Mouse (Mus musculus): ENCODE results near the gene Nckap5. TPM values are rescaled to one million over a fixed set of nuclear protein-coding genes. Genes with fewer than 3 reads are reported as not detected.

Gene Nckap5
- polyA plus RNA-seq, 1 experiment, result not detected

DNA sequence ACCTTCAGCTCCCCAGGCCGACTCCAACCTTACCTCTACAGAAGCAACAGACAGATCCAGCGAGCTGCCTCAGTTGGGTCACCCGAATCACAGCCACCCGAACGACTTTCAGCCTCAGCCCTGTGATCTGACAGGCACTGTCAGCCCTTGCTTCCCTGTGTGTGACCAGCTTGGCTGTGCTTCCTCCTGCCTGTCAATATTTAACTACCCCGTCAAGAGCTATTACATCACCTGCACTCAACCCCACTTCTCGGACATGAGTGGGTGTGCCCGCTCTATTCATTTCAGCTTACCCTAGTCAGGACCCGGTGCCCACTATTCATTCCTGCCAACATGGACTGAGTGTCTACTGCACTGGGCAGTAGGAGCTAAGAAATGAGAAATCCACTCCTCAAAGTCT, 226.0 kb downstream of the Nckap5 start:
- no peak for TF ChIP-seq MYOG (IDR thresholded peaks at IDR 0.05; ENCODE audit: control insufficient read depth, extremely low read depth, insufficient read length)
- TF ChIP-seq FOSL1 (IDR thresholded peaks at IDR 0.05; ENCODE audit: insufficient read depth, low read length, poor library complexity, severe bottlenecking), result no peak
- TF ChIP-seq CTCF (IDR thresholded peaks at IDR 0.05; ENCODE audit: control insufficient read depth, insufficient read depth, insufficient read length), result no peak
- TF ChIP-seq MYOD1 (IDR thresholded peaks at IDR 0.05; ENCODE audit: control insufficient read depth, insufficient read length, low read depth), result no peak
- TF ChIP-seq CEBPB (IDR thresholded peaks at IDR 0.05; ENCODE audit: low read depth), result no peak
- no peak for TF ChIP-seq MAX (IDR thresholded peaks at IDR 0.05)
- no peak for TF ChIP-seq USF1 (IDR thresholded peaks at IDR 0.05; ENCODE audit: low read depth)
- no peaks in the 10 kb centered on the region for H3K27me3 ChIP-seq (ENCODE audit: control insufficient read depth, insufficient read depth, insufficient read length)
- no peaks in the 10 kb centered on the region for H3K36me3 ChIP-seq (ENCODE audit: control insufficient read depth, insufficient read depth)
- no peak overlapping the region for H3K4me3 ChIP-seq (ENCODE audit: insufficient read depth, poor library complexity, severe bottlenecking)
- no peak overlapping the region for H3ac ChIP-seq (ENCODE audit: control insufficient read depth, insufficient read length, low read depth)
- H3K79me3 ChIP-seq (ENCODE audit: low read depth), result no peaks in the 10 kb centered on the region
- no peaks in the 10 kb centered on the region for H3K79me2 ChIP-seq (ENCODE audit: control insufficient read depth, insufficient read depth)

DNA sequence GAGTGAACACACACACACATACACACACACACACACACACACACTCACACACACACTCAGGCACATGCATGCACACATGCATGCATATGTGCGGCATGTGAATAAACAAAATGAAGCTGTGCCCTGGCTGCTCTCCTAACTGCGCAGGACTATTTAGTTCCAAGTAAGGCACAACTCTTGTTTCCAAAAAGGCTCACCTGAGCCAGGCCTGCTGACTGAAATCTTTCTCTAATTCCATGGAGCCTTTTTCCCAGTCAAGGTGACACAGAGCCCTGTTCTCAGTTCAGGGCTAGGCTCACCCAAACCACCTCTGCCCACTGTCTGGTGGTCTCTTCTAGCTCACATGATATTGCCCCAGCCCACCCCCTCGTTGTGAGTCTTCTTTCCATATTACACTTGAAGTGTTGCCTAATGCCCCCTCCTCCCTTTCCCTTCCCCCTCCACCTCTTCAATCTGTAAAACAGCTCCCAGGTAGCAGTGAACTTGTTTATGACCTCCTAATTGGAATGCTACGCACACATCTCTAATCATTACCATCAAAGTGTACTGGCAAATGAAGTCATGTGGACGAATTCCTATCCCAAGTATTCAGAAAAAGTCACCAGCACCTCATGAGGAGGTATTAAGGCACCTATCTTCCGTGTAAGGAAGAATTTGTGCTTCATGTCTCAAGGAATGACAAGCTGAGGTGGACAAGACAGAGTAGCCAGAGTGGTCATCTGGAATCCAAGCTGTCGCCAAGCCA, 226.7 kb downstream of the Nckap5 start:
- Histone ChIP-seq H3K79me2 (ENCODE audit: control insufficient read depth, insufficient read depth) (no peaks in the 10 kb centered on the region), H3K27me3 (ENCODE audit: control insufficient read depth, insufficient read depth, insufficient read length) (no peaks in the 10 kb centered on the region), H3K79me3 (ENCODE audit: low read depth) (no peaks in the 10 kb centered on the region), H3K4me3 (ENCODE audit: insufficient read depth, poor library complexity, severe bottlenecking) (no peak overlapping the region), H3K36me3 (ENCODE audit: control insufficient read depth, insufficient read depth) (no peaks in the 10 kb centered on the region), H3ac (ENCODE audit: control insufficient read depth, insufficient read length, low read depth) (no peak overlapping the region)
- TF ChIP-seq CTCF (IDR thresholded peaks at IDR 0.05; ENCODE audit: control insufficient read depth, insufficient read depth, insufficient read length) (no peak), MAX (IDR thresholded peaks at IDR 0.05) (no peak), CEBPB (IDR thresholded peaks at IDR 0.05; ENCODE audit: low read depth) (no peak), FOSL1 (IDR thresholded peaks at IDR 0.05; ENCODE audit: insufficient read depth, low read length, poor library complexity, severe bottlenecking) (no peak), MYOD1 (IDR thresholded peaks at IDR 0.05; ENCODE audit: control insufficient read depth, insufficient read length, low read depth) (no peak), USF1 (IDR thresholded peaks at IDR 0.05; ENCODE audit: low read depth) (no peak), MYOG (IDR thresholded peaks at IDR 0.05; ENCODE audit: control insufficient read depth, extremely low read depth, insufficient read length) (no peak)

DNA sequence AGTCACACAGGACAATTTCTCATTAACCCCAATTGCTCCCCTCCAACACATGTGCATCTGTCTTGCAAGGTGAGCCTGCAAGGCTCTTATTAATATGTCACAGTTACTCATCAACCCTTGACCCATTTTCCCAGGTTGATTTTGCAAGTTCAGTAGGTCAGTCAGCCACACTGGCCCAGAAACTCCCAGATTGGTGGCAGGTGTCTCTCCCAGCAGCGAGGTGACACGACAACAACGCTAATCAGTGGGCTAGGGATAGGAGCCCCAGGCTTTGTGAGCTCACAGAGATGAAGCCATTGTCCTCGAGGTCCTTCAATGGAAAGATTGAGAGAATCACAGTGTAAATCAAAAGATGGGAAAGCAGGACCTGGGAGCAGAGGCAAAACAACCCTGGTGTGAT, 230.0 kb downstream of the Nckap5 start:
- H3K27me3 ChIP-seq (ENCODE audit: control insufficient read depth, insufficient read depth, insufficient read length), result no peaks in the 10 kb centered on the region
- TF ChIP-seq CEBPB (IDR thresholded peaks at IDR 0.05; ENCODE audit: low read depth), result no peak
- TF ChIP-seq CTCF (IDR thresholded peaks at IDR 0.05; ENCODE audit: control insufficient read depth, insufficient read depth, insufficient read length), result no peak
- TF ChIP-seq USF1 (IDR thresholded peaks at IDR 0.05; ENCODE audit: low read depth), result no peak
- TF ChIP-seq MAX (IDR thresholded peaks at IDR 0.05), result no peak
- no peak for TF ChIP-seq FOSL1 (IDR thresholded peaks at IDR 0.05; ENCODE audit: insufficient read depth, low read length, poor library complexity, severe bottlenecking)
- no peaks in the 10 kb centered on the region for H3K36me3 ChIP-seq (ENCODE audit: control insufficient read depth, insufficient read depth)
- H3K79me2 ChIP-seq (ENCODE audit: control insufficient read depth, insufficient read depth), result no peaks in the 10 kb centered on the region
- no peak overlapping the region for H3K4me3 ChIP-seq (ENCODE audit: insufficient read depth, poor library complexity, severe bottlenecking)
- no peaks in the 10 kb centered on the region for H3K79me3 ChIP-seq (ENCODE audit: low read depth)
- no peak overlapping the region for H3ac ChIP-seq (ENCODE audit: control insufficient read depth, insufficient read length, low read depth)

DNA sequence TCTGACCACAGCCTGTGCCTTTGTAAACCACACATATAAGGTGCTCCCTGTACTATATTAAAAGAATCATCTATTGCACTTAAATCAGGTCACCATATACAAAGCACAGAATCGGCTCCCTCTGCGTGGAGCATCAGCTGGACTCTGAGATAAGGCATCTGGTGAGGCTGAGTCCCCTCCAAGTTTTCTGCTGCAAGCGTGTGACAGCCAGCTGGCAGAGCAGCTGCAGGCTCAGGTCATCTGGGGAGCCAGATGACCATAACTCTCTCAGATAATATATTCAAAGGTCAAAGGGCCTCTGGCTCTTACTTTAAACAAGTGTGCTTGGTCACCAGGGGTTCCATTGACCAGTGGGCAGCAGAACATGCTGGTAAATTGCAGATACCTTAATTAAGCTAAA, 233.2 kb downstream of the Nckap5 start:
- no peaks in the 10 kb centered on the region for H3K79me3 ChIP-seq (ENCODE audit: low read depth)
- H3K27me3 ChIP-seq (ENCODE audit: control insufficient read depth, insufficient read depth, insufficient read length), result no peaks in the 10 kb centered on the region
- H3K79me2 ChIP-seq (ENCODE audit: control insufficient read depth, insufficient read depth), result no peaks in the 10 kb centered on the region
- TF ChIP-seq USF1 (IDR thresholded peaks at IDR 0.05; ENCODE audit: low read depth), result no peak
- no peak for TF ChIP-seq MYOD1 (IDR thresholded peaks at IDR 0.05; ENCODE audit: control insufficient read depth, insufficient read length, low read depth)
- TF ChIP-seq CEBPB (IDR thresholded peaks at IDR 0.05; ENCODE audit: low read depth), result no peak
- no peak for TF ChIP-seq FOSL1 (IDR thresholded peaks at IDR 0.05; ENCODE audit: insufficient read depth, low read length, poor library complexity, severe bottlenecking)
- no peak for TF ChIP-seq CTCF (IDR thresholded peaks at IDR 0.05; ENCODE audit: control insufficient read depth, insufficient read depth, insufficient read length)
- TF ChIP-seq MYOG (IDR thresholded peaks at IDR 0.05; ENCODE audit: control insufficient read depth, extremely low read depth, insufficient read length), result no peak
- no peak for TF ChIP-seq MAX (IDR thresholded peaks at IDR 0.05)
- H3ac ChIP-seq (ENCODE audit: control insufficient read depth, insufficient read length, low read depth), result no peak overlapping the region
- no peak overlapping the region for H3K4me3 ChIP-seq (ENCODE audit: insufficient read depth, poor library complexity, severe bottlenecking)
- H3K36me3 ChIP-seq (ENCODE audit: control insufficient read depth, insufficient read depth), result no peaks in the 10 kb centered on the region

DNA sequence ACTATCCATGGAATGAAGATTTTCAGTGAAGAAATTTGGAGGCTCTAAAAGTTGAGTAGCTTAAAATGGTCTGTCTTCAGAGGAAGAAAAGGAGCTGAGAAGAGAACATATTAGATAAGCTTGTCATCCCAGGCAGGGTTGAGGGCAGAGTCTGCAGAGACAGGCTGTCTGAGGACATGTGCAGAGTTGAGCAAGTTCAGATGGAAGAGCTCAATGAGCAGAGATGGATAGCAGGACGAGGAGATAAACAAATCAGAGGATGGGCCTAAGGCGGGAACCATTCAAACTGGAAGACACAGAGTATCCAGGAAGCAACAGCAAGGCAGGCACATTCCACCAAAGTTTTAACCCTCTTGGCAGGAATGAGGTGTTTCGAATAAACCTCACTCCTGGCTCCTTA, 235.8 kb downstream of the Nckap5 start:
- Histone ChIP-seq H3K27me3 (ENCODE audit: control insufficient read depth, insufficient read depth, insufficient read length) (no peaks in the 10 kb centered on the region), H3K4me3 (ENCODE audit: insufficient read depth, poor library complexity, severe bottlenecking) (no peak overlapping the region), H3ac (ENCODE audit: control insufficient read depth, insufficient read length, low read depth) (no peak overlapping the region), H3K79me2 (ENCODE audit: control insufficient read depth, insufficient read depth) (no peaks in the 10 kb centered on the region), H3K36me3 (ENCODE audit: control insufficient read depth, insufficient read depth) (no peaks in the 10 kb centered on the region), H3K79me3 (ENCODE audit: low read depth) (no peaks in the 10 kb centered on the region)
- no peak for TF ChIP-seq MAX (IDR thresholded peaks at IDR 0.05)
- no peak for TF ChIP-seq MYOG (IDR thresholded peaks at IDR 0.05; ENCODE audit: control insufficient read depth, extremely low read depth, insufficient read length)
- TF ChIP-seq CEBPB (IDR thresholded peaks at IDR 0.05; ENCODE audit: low read depth), result no peak
- TF ChIP-seq CTCF (IDR thresholded peaks at IDR 0.05; ENCODE audit: control insufficient read depth, insufficient read depth, insufficient read length), result no peak
- TF ChIP-seq FOSL1 (IDR thresholded peaks at IDR 0.05; ENCODE audit: insufficient read depth, low read length, poor library complexity, severe bottlenecking), result no peak
- TF ChIP-seq MYOD1 (IDR thresholded peaks at IDR 0.05; ENCODE audit: control insufficient read depth, insufficient read length, low read depth), result no peak
- no peak for TF ChIP-seq USF1 (IDR thresholded peaks at IDR 0.05; ENCODE audit: low read depth)

All from C2C12 (cell line).